In the genomic region with DNA sequence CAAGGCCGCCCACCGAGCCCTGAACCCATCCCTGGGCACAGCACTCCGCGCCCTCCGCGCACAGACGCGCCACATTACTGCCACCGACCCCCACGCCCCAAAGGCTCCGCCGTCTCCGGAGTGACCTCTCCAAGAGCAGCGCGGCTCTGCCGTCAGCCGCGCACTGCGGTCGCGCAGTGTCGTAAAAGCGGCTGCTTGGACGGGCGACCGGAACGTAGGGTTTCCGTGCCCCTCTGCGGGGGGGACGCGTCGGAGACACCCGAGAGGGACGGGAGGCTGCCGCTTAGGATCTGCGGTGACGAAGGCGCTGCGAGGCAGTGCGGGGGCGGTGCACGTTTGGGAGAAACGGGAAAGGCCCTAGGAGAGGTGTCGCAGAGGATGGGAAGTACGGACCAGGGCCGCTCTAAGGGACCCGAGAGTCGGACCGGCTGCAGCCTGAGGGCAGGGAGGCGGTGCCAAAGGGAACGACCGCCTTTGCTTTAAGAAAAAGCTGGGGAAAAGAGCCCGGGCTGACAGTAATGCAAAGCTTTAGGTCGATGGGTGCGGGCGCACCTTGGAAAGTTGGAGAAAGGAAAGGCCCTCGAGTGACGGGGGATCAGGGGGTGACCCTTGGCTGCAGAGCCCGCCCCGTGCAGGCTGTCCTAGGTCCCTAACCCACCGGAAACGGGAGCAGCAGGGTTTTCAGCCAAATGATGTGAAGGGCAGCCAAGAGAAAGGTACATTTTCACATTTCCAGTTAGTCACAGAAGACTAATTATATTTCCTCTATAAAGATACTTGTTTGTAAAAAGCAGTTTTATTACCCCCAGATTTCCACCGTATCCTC, we compare ENCODE assay signal across 8 mouse cellular contexts. TPM values are rescaled to one million over a fixed set of nuclear protein-coding genes. Genes with fewer than 3 reads are reported as not detected.
DNase-seq lines count a peak whose midpoint lies in the region; ATAC-seq and TF ChIP-seq lines count a peak whose summit lies in the region.

Gene Dlat (minus strand): TSS at position 389 of the 826 bp plus-strand sequence.

- DNase-seq in forebrain, embryonic 14.5 days (ENCODE audit: low spot score) = peak; percentile 94
- peak; percentile 87 to 90 for DNase-seq in heart, postnatal 14 days
- DNase-seq in layer of hippocampus, adult 11-12 months (ENCODE audit: low spot score) = peak; percentile 89
- DNase-seq in lung, adult 18-20 months = peak; percentile 85 to 88
- peak; percentile 89 for DNase-seq in testis, postnatal 14 days (ENCODE audit: low spot score)

- H3K9ac ChIP-seq in ES-Bruce4 (ENCODE audit: low read depth, poor library complexity, severe bottlenecking) = peak within 1 kb of the TSS; percentile 91
- peak within 1 kb of the TSS; percentile 93 for H3K9ac ChIP-seq in forebrain, embryonic 14.5 days (ENCODE audit: low read length)
- H3K9ac ChIP-seq in neural tube, embryonic 15.5 days (replicated peaks) = peak within 1 kb of the TSS; percentile 96

- WGBS in forebrain, embryonic 14.5 days = under 1% methylated on average over 63 of the region's 63 CpGs
- under 1% methylated on average over 63 of the region's 63 CpGs for WGBS in neural tube, embryonic 15.5 days

- H3K27me3 ChIP-seq in ES-Bruce4 (ENCODE audit: control insufficient read depth, insufficient read depth, low read length, poor library complexity, severe bottlenecking) = no peaks in the 10 kb centered on the region
- H3K27me3 ChIP-seq in forebrain, embryonic 14.5 days (replicated peaks; ENCODE audit: control insufficient read depth, insufficient read depth, low read length) = no peaks in the 10 kb centered on the region
- H3K27me3 ChIP-seq in neural tube, embryonic 15.5 days (replicated peaks) = no peaks in the 10 kb centered on the region

- H3K9me3 ChIP-seq in ES-Bruce4 (replicated peaks; ENCODE audit: control insufficient read depth, insufficient read depth, low read length, poor library complexity, severe bottlenecking) = no peaks in the 10 kb centered on the region
- no peaks in the 10 kb centered on the region for H3K9me3 ChIP-seq in forebrain, embryonic 14.5 days (replicated peaks; ENCODE audit: control insufficient read depth, low read length)
- H3K9me3 ChIP-seq in neural tube, embryonic 15.5 days (replicated peaks) = no peaks in the 10 kb centered on the region

- TF ChIP-seq CTCF in ES-Bruce4 (IDR thresholded peaks at IDR 0.05; ENCODE audit: low read depth, low read length) = no peak

- no peaks in the 10 kb centered on the region for H3K4me1 ChIP-seq in ES-Bruce4 (ENCODE audit: control insufficient read depth, insufficient read depth, low read length)
- peaks cover 11% of the 10 kb centered on the region for H3K4me1 ChIP-seq in forebrain, embryonic 14.5 days (ENCODE audit: control insufficient read depth, insufficient read depth, low read length)
- H3K4me1 ChIP-seq in neural tube, embryonic 15.5 days = peaks cover 25% of the 10 kb centered on the region

- H3K36me3 ChIP-seq in ES-Bruce4 (ENCODE audit: control insufficient read depth, insufficient read depth, low read length, poor library complexity, severe bottlenecking) = peaks cover 7% of the 10 kb centered on the region; the same call in 1 of the 2 replicates
- H3K36me3 ChIP-seq in forebrain, embryonic 14.5 days (ENCODE audit: control insufficient read depth, insufficient read depth, low read length) = peaks cover 26% of the 10 kb centered on the region
- peaks cover 33% of the 10 kb centered on the region for H3K36me3 ChIP-seq in neural tube, embryonic 15.5 days

- peak; percentile 92 for ATAC-seq in cerebellum, adult (ENCODE audit: insufficient number of reproducible peaks, low FRiP score, low TSS enrichment)
- peak; percentile 91 for ATAC-seq in forebrain, embryonic 14.5 days
- ATAC-seq in neural tube, embryonic 15.5 days (ENCODE audit: low FRiP score) = peak; percentile 94

- H3K4me3 ChIP-seq in ES-Bruce4 (ENCODE audit: low read depth, low read length) = peak within 1 kb of the TSS; percentile 98
- H3K4me3 ChIP-seq in forebrain, embryonic 14.5 days (ENCODE audit: low read depth, low read length) = peak within 1 kb of the TSS; percentile 88
- peak within 1 kb of the TSS; percentile 94 for H3K4me3 ChIP-seq in neural tube, embryonic 15.5 days (replicated peaks)

- peak within 1 kb of the TSS; percentile 79 for H3K4me2 ChIP-seq in forebrain, embryonic 14.5 days (ENCODE audit: low read length)
- H3K4me2 ChIP-seq in neural tube, embryonic 15.5 days = peak within 1 kb of the TSS; percentile 76

- TF ChIP-seq POLR2A in ES-Bruce4 (IDR thresholded peaks at IDR 0.05; ENCODE audit: insufficient read depth, low read length) = peak; percentile 17

- H3K27ac ChIP-seq in ES-Bruce4 (ENCODE audit: insufficient read depth, low read length) = peak within 1 kb of the TSS; percentile 29; the same call in 1 of the 2 replicates
- peak within 1 kb of the TSS; percentile 77 for H3K27ac ChIP-seq in forebrain, embryonic 14.5 days (ENCODE audit: low read depth, low read length)
- H3K27ac ChIP-seq in neural tube, embryonic 15.5 days (replicated peaks) = peak within 1 kb of the TSS; percentile 89

- intact Hi-C loops in heart, postnatal 14 days (cut with DNase I) = no loop called here

- TF ChIP-seq EP300 in ES-Bruce4 (IDR thresholded peaks at IDR 0.05; ENCODE audit: insufficient read depth, low read depth, low read length) = peak; percentile 4; the same call in 1 of the 2 replicates

RNA-seq across cellular contexts. Expression of gene Dlat, which starts in this region (rescaled TPM):
- 68.3 and 68.4 TPM in 2 replicates for polyA plus RNA-seq in ES-Bruce4 (2011; ENCODE audit: insufficient read depth, insufficient read length, low read depth, missing spikeins)
- 50.9 and 55.0 TPM in 2 replicates for polyA plus RNA-seq in forebrain, embryonic 14.5 days (2014; fragmentation: Nextera tagmentation; extraction: Ambion mirVana)
- total RNA-seq in heart, postnatal 14 days (2021) = 100 to 1,000 TPM; 392 to 414 TPM
- 58.6 and 61.7 TPM in 2 replicates for polyA plus RNA-seq in neural tube, embryonic 15.5 days (2015; fragmentation: Nextera tagmentation; extraction: Ambion mirVana)

Comparison
In these comparisons a context has a peak if more than half of its experiments do, and no peak if none do; other contexts are left out.
1. Peak in every context shown above with its lines: DNase-seq, ATAC-seq, H3K4me3 ChIP-seq and H3K27ac ChIP-seq.
2. H3K27ac ChIP-seq: peak in every context shown above with its lines; median percentile 89 in neural tube, embryonic 15.5 days; 77 in forebrain, embryonic 14.5 days; 29 in ES-Bruce4.